Mouse (Mus musculus): Measurements from ENCODE around the gene Pamr1.

Gene Pamr1

DNA sequence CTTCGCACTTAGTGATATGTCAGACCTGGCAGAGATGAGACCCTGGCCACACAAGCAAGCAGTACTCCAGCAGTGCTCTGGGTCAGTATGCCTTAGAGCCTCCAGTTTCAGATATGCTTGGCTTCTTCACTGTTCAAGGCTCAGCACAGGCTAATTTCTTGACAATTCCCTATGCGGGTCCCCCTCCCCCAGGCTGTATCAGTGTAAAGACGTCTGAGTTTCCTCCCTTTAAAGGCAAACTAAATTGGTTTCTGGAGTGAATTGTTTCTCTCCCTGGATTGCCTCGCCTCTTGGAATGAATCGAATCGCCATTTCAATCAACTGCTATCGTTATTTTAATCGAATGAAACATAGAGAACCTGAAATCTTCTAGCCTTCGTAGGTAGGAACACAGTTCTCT, 113.1 kb downstream of the Pamr1 start:
- DNase-seq: no peak

DNA sequence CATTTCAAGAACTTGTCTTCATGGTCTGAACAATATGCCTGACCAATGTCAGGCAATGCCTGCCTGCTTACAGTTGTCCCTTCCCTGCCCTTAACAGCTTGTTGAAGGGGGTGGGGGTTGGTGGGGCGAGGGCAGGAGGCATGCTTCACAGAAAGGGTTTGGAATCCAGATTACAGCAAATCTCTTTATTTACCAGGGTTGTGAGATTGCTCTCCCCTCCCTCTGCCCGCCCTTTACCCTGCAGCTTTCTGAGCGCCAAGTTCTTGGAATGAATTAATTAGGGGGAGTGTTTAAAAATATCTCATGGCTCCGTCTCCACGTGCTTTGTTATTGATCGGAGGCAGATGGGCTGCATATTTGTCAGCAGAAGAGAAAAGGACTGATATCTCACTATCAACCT, 113.5 kb downstream of the Pamr1 start:
- DNase-seq: no peak

DNA sequence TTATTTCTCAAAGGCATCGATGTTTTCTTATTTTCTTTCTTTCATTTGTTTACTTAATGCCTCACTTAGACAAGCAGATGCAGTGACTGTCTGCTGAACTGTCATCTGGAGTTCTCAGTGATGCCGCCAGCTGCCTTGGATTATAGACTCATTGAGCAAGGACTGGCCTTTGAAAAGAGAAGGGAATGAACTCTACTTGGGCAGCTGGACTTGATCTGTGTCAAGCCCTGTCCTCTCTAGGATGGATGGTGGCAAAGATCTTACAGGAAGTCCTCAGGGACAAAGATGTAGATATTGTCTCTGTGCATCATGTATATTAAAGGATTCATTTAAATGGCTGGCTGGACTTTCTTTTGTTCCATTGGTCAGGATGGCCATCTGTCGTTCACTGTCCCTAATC, 114.1 kb downstream of the Pamr1 start:
- DNase-seq: no peak

DNA sequence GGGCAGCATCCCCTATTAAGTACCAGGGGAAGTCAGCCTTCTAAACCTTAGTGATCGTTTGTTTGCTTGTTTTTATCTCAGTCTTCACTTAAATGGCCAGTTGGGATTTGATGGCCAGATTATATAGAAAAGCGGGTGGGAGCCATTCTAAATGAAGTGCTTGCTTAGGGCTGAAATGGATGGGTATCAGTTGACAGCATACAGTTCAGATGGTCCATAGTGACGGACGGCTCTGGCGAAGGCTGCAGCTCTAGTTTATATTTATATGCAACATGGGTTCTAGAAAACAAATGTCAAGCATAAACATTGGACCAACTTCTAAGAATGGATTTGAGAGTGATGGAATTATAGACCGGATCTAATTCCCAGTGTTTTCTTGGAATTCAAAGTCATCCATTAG, 118.2 kb downstream of the Pamr1 start:
- DNase-seq: no peak

DNA sequence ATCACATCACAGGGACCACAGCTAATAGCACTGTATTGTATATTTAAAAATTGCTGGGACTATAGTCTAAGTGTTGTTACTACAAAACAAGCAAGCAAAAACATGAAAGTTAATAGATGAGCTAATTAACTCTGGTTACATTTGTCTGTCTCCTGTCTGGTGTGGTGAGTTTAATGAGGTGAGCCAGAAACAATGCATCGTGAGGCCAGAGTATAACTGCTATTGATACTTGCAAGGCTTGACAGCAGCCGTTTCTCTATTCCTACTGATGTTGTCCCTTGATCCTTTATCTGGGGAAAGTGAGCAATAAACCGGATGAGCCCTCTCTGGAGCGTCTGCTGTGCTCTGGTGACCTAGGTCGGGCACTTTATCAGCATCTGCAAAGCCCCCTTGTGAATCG, 119.8 kb downstream of the Pamr1 start:
- DNase-seq: no peak

DNA sequence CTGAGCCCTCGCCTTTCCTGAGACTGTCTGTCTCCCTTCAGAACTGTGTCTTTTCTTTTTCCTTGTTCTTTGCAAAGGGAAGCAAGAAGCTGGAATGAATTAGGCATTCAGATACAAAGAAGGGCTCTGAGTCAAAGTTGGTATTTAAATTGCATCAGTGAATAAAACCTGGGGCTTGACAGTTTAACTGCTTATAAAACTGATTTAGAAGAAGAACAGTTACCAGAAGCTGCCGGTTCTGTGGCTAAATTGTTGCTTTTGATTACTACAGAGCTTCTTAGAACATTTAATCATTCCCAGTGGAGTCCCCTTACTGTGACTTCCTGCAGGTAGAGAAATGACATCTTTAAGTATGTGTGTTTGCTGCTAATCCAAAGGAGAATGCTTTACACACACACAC, 124.8 kb downstream of the Pamr1 start:
- DNase-seq: no peak

DNA sequence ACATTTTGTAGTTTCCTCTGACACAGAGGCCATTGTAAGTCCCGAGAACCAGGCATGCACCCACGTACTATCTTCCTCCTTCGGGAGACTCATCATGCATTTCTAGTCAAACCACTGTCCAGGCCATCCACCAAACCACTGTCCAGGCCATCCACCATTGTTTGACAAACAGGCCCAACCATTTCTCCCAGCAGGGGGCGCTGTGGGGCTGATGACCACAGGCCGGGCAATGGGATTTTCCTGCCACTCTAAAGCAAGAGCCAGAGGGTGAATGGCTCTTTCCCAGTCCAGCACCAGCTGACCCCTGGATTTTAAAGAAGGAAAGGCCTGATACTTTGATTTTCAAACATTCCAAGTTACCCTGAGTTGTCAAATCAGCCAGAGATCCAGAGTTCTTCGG, 125.5 kb downstream of the Pamr1 start:
- peak; percentile 69 to 82 for DNase-seq

DNA sequence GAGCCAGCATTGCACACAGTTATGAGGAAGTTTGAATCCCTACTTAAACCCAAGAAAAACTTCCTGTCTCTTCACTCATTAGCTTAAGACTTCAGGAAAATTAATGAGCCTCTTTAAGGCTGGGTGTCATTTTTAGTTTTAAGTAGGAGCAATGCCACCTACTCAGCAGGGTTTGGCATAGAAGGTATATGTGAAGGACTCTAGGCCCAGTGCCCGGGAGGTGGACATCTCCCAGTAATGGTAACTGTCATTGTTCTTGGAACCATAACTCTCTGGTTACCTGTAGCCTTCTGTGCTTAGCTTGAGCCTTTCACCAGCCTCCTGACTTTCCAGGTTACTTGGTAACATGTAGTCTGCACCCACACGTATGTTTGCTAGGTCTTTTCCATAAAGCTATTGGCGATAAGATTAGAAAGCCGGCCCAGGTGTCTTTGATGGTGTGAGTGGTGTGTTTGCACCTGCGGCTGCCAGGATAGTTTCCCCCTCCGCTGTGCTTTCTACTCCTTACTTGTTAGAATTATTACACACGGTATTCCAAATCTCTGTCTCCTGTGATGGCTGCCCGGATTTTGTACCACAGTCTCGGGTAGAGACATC, 127.0 kb downstream of the Pamr1 start:
- DNase-seq: peak; percentile 62 to 81

DNA sequence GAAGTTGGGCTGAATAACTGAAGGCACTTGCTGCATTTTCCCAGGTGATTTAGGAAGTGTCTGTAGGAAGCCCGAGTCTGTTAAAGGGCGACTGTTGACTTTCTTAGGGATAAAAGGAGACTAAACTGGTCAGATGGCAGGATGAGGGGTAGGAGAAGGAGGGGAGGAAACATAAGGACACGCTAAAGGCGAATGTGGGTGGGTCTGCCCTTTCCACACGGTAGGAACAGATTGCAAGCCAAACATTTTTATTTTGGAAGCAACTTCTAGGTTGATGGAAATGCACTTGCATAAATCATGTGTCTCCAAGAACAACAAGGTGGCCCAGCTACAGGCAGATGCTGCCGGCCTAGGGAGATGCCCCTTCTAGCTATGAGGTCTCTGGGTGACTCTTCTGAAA, 127.6 kb downstream of the Pamr1 start:
- no peak for DNase-seq

DNA sequence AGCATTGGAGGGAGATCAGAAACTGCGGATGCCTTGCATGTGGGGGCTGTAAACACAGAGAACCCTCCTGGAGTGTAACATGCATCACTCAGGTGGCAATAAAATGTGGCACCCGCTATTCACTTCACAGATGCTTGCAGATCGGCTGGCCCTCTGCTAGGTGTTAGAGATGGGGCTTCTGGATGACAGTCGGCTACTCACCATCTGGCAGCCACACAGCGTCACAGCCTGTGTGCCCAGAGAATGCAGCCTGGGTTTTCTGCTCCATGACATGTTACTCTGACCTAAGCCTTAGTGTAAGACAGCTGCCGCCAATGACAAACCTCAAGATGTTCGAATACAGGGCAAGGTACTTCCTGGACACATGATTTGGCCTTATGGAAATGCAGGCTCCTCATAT, 131.5 kb downstream of the Pamr1 start:
- DNase-seq: peak; percentile 25 to 45

DNA sequence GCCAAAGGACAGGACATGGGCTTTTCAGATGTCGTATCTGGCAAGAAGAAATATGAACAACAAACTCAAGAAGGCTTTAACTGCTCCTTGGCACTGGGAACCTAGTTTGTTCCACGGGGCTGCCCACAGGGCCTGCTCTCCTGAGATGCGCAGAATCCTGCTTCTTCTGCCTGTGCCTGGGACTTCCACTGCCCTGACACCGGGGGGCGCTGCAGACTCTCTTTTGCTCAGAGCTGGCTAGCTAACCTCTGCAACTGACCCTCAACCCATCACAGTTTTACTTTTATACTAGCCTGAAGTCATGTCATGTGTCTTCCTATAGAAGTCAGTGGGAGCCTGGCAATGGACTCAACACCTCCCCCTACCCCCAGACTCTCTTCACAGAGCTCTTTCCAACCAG, 132.4 kb downstream of the Pamr1 start:
- peak; percentile 65 to 80 for DNase-seq

DNA sequence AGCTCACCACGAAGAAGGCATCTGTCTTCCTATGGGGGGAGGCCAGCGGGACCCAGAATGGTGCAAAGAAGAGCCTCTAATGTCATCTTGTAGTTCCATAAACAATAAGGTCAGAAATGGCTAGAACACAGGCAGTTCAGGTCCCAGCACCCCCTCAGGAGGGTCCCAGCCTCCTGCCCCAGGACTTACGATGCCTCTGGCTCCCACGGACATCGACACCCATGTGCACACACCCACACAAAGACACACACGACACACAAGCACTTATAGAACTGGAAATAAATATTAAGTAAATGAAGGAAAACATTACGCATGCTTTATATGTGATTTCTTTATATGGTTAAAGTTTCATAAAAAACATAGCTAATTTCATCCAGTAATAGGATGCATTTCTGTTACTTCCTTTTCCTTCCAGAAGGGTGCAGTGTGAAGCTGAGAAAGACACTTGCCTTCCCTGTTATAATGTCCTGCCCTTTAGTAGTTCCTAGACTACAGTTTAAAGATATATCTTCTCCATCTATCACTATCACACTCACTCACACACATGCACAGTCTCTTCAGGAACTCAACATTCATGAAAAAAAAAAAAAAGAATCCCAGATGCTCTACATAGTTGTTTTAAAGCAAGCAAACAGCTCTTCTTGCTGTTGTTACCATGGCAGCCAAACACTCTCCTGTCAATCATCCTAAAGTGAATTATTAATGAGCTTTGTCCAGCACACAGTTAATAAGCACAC, 135.7 kb downstream of the Pamr1 start:
- no peak for DNase-seq

DNA sequence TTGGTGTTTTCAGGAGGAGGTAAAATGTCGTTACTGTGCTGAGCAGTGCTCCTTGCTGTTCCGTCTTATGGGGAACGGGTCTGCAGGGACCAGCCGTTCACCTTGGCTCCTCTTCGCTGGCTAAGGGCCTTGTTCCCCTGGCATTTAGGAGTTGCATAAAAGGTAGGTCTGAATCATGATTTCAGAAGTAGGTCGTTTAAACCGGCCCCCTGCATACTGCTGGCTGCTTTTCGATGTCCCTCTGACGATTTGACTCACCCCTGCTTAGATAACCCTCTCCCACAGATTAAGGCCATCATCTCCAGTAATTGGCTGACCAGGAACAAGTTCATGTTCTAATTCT, 136.3 kb downstream of the Pamr1 start:
- DNase-seq: no peak

Data from cerebellum, postnatal 25 days (tissue).